Mouse (Mus musculus): ENCODE measurements around the gene Gm21854. TPM values are rescaled to one million over a fixed set of nuclear protein-coding genes. Genes with fewer than 3 reads are reported as not detected.

The Gm21854 gene
- not detected for polyA plus RNA-seq (2014; fragmentation: Illumina TruSeq; extraction: RNeasy Lipid Tissue Mini Kit (QIAGEN cat#74804); ENCODE audit: low read depth, low replicate concordance)

DNA sequence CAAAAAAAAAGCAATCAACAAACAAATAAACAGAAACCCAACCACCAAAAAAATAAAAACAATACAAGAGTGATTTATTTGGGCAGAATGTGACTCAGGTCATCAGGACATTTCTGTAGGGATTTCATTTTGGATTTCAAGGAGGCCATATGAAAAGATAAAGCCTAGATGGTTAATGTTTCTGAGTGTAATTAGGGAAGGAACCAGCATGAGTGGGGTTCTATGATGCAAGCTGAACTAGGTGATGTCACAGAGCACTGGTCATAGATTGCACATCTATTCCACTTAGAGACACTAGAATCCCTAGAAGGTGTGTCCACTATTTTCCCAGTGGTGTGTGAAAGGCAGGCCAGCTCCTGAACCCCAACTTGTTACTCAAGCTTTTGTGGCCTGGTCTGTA is at the start of gene Gm21854:
Gene Gm21854 (plus strand): TSS at position 301 of the 400 bp plus-strand sequence.

Other genes with a start within 250 kb of the Gm21854 start
- not detected for gene Gm20914, start 69.0 kb downstream of the Gm21854 start, polyA plus RNA-seq (2014; fragmentation: Illumina TruSeq; extraction: RNeasy Lipid Tissue Mini Kit (QIAGEN cat#74804); ENCODE audit: low read depth, low replicate concordance)
- not detected for gene Gm28171, start 136.4 kb downstream of the Gm21854 start, polyA plus RNA-seq (2014; fragmentation: Illumina TruSeq; extraction: RNeasy Lipid Tissue Mini Kit (QIAGEN cat#74804); ENCODE audit: low read depth, low replicate concordance)